Mouse (Mus musculus) adrenal gland, postnatal 36 days (tissue): Measurements from ENCODE around the gene Mau2. TPM values are rescaled to one million over a fixed set of nuclear protein-coding genes. Genes with fewer than 3 reads are reported as not detected.

Source experiments
- DNase-seq, 2 experiments: peaks; one replicate each; pipeline ENCODE4 v3.0.0; 2021; ENCODE audit warnings: mixed read lengths in 1 of 2
- total RNA-seq, 2 experiments: library from RNA; stranded (reverse); gene quantifications; 2 replicates each; pipeline ENCODE4 v1.2.3; 2021

Mau2 gene
- total RNA-seq, 2 experiments from 2014 or later, result 56.7 to 63.4 TPM

- DNase-seq, result peak; percentile 97 to 98
Measured at GRCm38 (mm10) chr8:69974194-69974614, 68.3 kb downstream of the Mau2 start.

- peak; percentile 49 to 71 for DNase-seq
Measured at GRCm38 (mm10) chr8:69973442-69974161, 68.9 kb downstream of the Mau2 start.

GRCm38 (mm10) chr8:69973063-69973441 lies 69.5 kb downstream of the Mau2 start:
- no peak for DNase-seq

GRCm38 (mm10) chr8:69970880-69971279 lies 71.7 kb downstream of the Mau2 start:
- no peak for DNase-seq

- peak in 1 of 2 experiments; percentile 14 for DNase-seq
Measured at GRCm38 (mm10) chr8:69967291-69967933, 75.1 kb downstream of the Mau2 start.

Other genes starting within 250 kb of the Mau2 start
- gene Gmip, start 234.1 kb downstream of the Mau2 start, total RNA-seq, result 10 to 100 TPM; 10.1 to 10.5 TPM
- 1 to 10 TPM; 1.4 to 1.7 TPM for gene Lpar2, start 220.3 kb downstream of the Mau2 start, total RNA-seq
- 1 to 10 TPM; 1.1 to 1.8 TPM for gene Pbx4, start 210.2 kb downstream of the Mau2 start, total RNA-seq
- under 1 TPM in 1 of 2 experiments, not detected in 1; 0.10 TPM for gene Cilp2, start 155.0 kb downstream of the Mau2 start, total RNA-seq
- under 1 TPM; 0.53 to 0.56 TPM for gene Tssk6, start 140.6 kb downstream of the Mau2 start, total RNA-seq
- 100 to 1,000 TPM; 166 to 176 TPM for gene Ndufa13, start 140.2 kb downstream of the Mau2 start, total RNA-seq
- 1 to 10 TPM; 1.9 to 2.7 TPM for gene Yjefn3, start 140.0 kb downstream of the Mau2 start, total RNA-seq
- gene Gatad2a, start 46.4 kb downstream of the Mau2 start, total RNA-seq, result 10 to 100 TPM; 93.2 to 94.3 TPM
- gene Sugp1, start 79 bp upstream of the Mau2 start, total RNA-seq, result 10 to 100 TPM; 30.9 to 31.5 TPM
- 1 to 10 TPM in 1 of 2 experiments, under 1 TPM in 1; 0.56 to 1.1 TPM for gene Tm6sf2, start 30.2 kb upstream of the Mau2 start, total RNA-seq
- gene Hapln4, start 40.7 kb upstream of the Mau2 start, total RNA-seq, result under 1 TPM; 0.33 to 0.50 TPM
- under 1 TPM; 0.23 to 0.46 TPM for gene Ncan, start 78.1 kb upstream of the Mau2 start, total RNA-seq
- 10 to 100 TPM; 17.7 to 21.5 TPM for gene Nr2c2ap, start 88.6 kb upstream of the Mau2 start, total RNA-seq
- gene Rfxank, start 96.4 kb upstream of the Mau2 start, total RNA-seq, result 10 to 100 TPM; 15.2 to 17.1 TPM
- 10 to 100 TPM; 52.5 to 55.0 TPM for gene Borcs8, start 96.8 kb upstream of the Mau2 start, total RNA-seq
- gene Mef2b, start 97.0 kb upstream of the Mau2 start, total RNA-seq, result under 1 TPM; 0.46 to 0.49 TPM
- 10 to 100 TPM; 70.2 to 74.5 TPM for gene Tmem161a, start 129.6 kb upstream of the Mau2 start, total RNA-seq
- 10 to 100 TPM; 28.5 to 44.0 TPM for gene Slc25a42, start 169.6 kb upstream of the Mau2 start, total RNA-seq
- 10 to 100 TPM; 24.0 to 34.1 TPM for gene Sugp2, start 191.5 kb upstream of the Mau2 start, total RNA-seq
- 10 to 100 TPM; 10.7 to 13.6 TPM for gene Armc6, start 191.7 kb upstream of the Mau2 start, total RNA-seq
- 10 to 100 TPM; 16.7 to 20.9 TPM for gene Homer3, start 240.1 kb upstream of the Mau2 start, total RNA-seq